Mouse (Mus musculus) kidney, postnatal 36 days (tissue): ENCODE data around the gene Fanci.

Source experiments
- DNase-seq, 2 experiments: peaks; one replicate each; pipeline ENCODE4 v3.0.0; 2021 to 2022; ENCODE audit warnings: mixed read lengths in 2 of 2

Fanci gene

DNA sequence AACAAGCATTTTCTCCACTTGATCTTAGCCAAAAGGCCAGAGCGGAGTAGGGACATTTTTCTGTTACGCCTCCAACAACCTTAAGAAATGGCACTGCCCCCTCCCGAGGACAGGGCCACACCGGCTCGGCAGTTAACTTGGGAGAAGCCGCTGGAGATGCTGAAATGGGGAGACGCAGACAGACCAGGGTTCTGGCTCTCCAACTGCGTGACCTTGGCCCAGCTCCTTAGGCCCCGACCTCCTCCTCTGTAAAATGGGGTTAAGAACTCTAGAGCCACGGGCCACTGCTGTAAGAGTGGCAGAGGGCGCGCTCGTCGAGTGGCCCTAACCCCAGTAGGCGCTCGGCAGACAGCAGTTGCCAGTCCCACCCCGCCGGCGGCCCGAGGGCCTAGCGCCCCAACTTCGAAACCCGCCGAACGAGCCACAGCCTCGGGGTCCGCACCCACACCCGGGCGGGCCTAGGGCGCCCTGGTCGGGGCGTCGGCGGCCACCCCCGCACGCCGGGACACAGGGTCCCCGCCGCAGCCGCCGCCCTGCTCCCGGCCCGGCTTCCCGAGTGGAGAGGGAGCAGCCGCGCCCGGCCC is 73.8 kb downstream of the Fanci start:
- peak; percentile 33 to 68 for DNase-seq

DNA sequence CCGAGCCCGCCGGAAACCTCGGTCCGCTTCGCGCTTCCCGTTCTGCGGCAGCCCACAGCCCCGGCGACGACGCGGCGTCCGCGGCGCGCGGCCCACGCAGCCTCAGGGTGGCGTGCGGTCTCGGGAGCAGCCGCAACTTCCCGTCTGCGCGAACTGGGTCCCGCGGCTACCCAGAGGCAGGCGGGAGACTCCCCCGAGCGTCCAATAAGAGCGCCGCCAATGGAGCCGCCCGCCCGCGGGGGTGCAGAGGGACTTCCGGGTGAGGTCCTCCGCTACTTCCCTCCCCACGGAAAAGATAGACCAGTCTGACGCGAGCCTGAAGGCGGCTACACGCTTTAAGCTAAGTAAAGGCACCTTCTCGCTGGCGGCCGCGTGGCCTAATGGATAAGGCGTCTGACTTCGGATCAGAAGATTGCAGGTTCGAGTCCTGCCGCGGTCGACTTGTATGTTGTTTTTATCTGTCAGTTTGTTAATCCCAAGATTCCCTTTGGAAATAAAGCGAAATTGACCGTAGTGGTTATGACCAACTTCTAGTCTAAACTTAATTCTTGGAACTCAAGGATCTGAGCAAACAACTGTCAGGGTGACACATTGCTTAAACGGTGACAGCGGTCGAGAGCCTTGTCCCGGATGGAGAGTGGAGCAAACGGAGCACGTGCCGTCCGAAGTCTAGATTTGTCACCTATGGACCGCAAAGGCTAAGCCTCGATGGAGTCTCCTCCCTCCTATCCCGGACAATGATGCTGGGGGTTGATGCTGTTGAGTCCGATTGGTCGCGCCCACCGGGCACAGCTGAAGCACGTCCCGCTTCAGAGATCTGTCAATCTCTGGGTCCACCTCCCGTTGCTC is 74.5 kb downstream of the Fanci start, which contains the start of gene Polg:
TSS of gene Polg (minus strand) at position 310 of the 849 bp plus-strand sequence.
- DNase-seq: peak; percentile 98 to 99

DNA sequence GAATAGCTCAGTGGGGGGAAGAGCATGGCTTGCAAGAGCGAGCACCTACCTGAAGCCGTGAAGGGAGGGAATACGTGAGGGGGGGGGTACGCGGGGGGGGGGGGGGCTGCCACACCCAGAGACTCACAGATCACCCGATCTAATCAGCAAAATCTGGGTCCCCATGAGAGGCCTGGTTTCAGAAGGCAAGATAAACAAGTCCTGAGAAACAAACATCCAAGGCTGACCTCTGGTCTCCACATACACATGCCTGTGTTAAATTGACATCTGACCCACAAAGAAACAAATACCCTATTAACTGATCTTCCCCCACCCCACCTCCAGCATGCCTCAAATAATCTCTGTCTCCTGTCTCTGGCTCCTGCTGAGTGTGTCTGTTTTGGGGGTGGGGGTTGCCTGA is 76.2 kb downstream of the Fanci start:
- no peak for DNase-seq

DNA sequence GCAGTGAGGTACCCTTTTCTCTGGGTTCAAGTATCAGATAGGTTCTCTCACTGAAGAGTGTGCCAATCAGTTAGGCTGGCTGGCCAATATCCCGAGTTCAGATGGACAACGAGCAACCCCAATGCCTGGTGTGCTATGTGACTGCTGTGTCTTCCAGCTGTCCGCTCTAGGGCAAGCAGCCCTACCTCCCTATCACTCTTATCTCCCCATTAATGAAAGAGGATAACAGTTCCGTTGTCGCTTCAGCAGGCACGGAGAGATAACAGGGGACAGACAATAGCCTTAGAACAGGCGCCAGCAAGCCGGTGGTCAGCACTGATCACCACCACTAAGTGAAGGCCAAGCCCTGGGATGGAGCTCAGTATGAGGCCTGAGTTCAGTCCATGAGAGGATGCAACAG is 77.3 kb downstream of the Fanci start:
- no peak for DNase-seq

DNA sequence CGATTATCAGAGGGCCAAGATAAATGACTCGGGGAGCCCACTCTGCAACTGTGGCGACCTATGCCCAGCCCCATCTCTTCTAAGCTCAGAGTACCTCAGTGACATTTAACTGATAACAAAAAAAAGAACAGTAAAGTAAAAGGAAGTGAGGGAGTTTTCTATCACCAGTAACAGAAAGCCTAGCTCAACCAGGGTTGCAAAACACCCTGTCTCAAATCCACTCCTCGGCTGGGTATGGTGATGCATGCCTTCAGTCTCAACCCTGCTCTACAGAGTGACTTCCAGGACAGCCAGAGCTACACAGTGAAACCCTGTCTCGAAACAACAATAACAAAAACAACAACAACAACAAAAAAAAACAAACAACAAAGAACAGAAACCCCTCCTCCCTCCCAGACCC is 78.0 kb downstream of the Fanci start:
- no peak for DNase-seq

DNA sequence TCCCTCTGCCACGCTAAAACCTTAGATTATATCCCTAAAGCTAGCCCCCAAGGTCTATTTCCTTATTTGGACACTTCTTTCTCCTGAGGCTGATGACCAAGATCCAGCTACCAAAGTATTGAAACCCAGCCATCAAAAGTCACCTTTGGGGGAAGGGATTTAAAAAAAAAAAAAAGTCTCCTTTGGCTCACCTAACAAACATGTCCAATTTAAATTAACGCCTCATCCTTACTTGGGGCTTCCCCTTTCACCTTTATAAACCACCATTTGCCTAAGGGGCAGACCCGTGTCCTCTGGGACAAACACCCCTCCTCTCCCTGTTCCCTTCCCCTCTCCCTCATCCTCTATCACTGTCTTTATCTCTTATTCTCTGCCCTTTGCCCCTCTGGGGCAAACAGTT is 79.0 kb downstream of the Fanci start:
- DNase-seq: no peak

DNA sequence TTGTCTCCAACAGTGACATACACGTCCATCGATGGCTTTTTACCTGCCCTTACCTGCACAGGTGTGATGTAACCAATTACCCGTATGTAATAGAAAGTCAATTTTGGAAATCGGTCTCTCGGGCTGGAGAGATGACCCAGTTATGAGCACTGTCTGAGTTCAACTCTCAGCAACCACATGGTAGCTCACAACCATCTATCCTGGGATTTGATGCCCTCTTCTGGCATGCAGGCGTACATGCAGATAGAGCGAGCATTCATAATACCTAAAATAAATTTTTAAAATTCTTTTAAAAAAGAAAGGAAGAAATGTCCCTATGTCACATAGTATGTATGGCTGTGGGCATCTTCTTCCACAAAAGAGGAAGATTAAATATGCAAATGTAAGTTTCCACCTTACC is 79.7 kb downstream of the Fanci start:
- no peak for DNase-seq

DNA sequence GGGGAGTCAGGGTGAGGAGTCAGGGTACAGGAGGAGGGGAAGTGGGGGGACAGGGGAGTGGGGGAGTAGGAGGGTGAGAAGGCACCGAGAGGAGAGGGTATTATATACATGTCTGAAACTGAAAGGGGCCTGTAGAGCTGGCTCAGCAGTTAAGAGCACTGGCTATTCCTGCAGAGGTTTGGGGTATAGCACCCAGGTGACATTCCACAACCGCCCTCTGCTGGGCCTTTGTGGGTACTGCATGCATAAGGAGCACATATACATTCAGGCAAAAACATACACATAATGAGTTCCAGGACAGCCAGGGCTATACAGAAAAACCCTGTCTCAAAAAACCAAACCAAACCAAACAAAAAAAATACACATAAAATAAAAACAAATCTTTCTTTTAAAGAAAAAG is 81.1 kb downstream of the Fanci start:
- DNase-seq: peak in 1 of 2 experiments; percentile 27

DNA sequence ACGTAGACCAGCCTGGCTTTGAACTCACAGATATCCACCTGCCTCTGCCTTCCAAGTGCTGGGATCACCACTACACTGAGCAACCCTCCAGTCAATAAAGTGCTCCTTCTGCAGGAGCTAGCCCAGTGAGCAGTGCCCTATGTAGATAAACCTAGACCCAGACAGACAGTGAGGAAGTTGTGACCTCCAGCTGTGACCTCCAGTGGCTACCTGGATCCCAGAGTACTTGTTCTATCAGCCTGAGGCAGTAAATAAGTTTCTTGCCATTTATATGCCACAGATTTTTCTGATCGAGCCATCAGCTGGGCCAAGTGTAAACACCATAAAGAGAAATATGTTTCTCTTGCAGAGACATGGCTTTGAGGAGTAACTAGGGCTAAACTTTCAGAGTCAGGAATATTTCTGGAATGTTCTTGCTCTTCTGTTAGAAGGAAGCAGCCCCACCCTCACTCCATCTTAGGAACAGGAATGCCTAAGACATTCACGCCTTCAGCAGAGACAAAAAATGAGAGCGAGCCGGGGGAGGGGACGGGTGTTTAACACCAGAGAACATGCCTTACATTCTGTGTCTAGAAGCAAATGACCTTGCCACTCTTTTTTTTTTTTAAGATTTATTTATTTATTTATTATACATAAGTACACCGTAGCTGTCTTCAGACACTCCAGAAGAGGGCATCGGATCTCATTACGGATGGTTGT is 81.9 kb downstream of the Fanci start:
- DNase-seq: no peak

DNA sequence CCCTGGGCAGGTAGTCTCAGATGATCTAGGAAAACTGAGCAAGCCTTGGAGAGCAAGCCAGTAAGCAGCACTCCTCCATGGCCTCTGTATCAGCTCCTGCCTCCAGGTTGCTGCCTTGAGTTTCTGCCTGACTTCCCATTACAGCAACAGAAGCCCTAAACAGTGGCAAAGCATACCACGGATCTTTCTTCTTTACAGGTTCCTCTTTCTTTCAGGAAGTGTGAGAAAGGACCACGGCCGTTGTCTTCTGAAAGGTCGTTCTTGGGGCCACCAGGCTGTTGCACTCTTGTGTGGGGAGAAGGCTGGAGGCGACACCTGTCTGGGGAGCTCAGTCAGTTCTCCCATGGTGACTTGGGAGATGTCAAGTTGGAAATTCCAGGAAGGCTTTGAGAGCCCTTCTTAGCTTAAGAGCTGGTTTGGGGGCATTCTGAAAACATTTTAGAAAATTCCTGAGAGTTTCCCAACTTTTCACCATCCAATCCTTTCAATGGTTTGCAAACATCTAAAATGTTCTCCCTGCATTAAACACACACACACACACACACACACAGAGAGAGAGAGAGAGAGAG is 83.2 kb downstream of the Fanci start:
- DNase-seq: no peak

DNA sequence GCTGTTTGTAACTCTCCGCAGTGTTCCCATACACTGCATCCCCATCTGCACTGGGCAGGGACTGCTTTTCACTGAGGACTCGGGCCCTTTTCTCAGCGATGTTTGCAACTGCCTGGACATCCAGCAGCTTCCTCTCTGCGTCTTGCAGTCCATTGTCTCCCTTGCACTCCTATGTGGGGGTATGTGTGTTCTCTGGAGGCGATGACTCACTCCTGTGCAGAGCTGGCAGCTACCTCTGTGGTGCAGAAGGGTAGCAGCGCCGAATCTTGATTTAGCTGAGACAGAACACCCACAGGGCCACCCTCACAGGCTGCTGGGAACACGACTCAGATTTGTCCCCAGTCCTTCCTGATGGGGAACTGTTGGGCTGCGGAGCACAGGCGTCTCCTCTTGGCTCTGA is 94.8 kb downstream of the Fanci start:
- DNase-seq: no peak

DNA sequence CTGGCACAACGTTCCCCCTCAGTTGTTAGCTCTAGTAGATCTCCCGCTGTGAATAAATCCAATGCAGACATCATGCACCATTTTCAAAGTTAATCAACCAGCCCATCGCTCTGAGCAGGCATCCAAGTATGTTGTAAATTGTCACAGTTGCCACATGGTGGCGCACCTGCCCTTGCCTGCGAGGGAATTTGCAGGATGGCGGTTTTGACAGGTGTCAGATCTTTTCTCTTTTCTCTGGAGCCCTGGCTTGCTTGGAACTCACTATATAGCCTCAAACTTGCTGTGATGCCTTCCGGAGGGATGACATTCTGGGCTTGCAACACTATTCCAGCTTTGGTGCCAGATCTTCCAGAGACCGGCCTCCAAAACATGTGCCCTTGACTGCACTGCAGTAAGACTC is 102.2 kb downstream of the Fanci start:
- DNase-seq: peak; percentile 18 to 78

DNA sequence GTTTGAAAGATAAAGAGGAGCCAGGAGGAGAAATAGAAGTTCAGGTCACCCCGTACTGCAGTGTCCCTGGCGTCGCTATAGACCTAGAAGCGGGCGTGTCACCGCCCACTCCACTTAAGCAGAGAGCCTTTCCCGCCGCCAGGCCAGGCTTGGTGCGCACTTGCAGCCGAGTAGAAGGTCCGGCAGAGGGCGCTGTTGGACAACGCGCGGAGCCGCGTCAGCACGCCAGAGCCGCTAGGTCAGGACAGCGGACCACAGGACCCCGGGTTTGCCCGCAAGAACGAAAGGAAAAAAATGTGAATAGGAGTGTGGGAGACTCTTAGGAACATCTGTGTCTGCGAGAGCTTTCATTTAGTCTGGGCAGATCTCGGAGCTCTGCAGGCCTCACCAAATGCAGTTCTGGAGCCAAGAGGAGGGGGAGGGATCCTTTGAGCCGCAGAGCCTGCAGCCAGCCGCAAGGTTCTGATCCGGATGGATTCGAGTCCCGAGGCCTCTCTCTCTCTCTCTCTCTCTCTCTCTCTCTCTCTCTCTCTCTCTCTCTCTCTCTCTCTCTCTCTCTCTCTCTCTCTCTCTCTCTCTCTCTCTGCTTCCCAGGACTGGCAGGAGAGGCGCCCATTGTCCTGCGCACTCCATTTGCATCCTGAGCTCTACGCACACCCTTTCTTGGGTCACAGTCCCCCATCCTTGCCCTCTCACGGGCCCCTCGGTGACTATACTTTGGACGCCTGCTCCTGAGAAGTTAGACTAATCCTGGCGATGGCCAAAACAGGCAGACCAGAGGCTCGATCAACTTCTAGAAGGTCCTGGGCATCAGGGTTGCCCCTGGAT is 104.5 kb downstream of the Fanci start:
- peak; percentile 78 to 94 for DNase-seq

DNA sequence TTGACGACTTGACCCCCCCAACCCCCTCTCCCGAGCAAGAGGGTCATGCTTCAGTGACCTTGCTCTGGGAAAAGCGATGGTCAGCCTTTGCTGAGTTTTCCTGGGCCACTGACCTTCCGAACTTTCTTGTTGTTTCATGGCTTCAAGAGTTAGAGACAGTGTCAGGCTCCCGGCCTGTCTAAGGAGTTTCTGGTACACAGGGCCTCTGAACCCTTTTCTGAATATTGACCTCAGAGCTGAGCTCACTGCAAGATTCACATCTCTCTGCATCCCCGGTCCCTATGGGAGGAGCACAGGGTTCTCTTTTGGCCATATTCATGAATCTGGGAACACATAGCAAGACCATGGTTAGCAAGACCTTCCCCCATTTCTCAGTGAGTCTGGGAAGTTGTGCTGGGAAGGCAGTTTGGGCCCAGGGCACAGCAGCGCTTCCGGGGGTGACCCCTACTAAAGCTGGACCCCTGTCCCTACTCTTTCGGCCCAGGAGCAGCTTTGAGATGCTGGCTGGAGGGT is 105.1 kb downstream of the Fanci start:
- no peak for DNase-seq

DNA sequence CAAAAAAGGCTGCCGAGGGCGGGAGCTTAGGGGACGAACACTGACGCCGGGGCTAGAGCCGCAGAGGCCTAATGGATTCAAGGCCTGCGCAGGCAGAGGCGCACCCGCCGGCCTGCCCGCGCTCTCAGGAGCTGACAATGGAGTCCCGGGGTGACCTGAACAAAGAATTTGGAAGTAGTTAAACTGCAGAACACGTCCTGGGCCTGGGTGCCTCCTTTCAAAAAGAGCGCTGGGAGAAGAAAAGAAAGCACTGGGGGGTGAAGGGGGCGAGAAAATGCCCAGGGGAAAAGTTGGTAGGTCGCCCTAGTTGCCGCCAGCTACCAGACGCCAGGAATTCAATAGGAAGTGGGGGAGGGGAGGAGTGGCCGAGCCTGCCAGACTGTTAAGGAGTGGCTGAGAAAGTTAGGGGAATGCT is 106.0 kb downstream of the Fanci start:
- DNase-seq: no peak

DNA sequence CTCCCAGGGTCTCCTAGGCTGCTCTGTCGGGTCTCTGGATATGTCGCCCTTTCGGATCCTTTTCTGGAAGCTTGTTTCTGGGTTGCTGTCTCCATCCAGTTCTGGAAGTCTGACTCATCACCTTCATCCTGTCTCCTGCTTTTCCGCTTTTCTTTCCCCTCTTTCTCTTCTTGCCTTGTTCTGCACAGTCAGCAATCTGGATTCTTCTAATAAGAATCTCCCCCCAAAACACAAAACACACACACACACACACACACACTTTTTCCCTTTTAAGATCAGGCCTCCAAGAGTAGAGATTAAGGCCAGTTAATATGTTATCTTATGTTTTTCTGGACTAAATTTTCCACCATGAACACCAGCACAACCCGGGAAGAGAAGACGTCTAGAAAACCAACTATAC is 106.6 kb downstream of the Fanci start:
- no peak for DNase-seq

DNA sequence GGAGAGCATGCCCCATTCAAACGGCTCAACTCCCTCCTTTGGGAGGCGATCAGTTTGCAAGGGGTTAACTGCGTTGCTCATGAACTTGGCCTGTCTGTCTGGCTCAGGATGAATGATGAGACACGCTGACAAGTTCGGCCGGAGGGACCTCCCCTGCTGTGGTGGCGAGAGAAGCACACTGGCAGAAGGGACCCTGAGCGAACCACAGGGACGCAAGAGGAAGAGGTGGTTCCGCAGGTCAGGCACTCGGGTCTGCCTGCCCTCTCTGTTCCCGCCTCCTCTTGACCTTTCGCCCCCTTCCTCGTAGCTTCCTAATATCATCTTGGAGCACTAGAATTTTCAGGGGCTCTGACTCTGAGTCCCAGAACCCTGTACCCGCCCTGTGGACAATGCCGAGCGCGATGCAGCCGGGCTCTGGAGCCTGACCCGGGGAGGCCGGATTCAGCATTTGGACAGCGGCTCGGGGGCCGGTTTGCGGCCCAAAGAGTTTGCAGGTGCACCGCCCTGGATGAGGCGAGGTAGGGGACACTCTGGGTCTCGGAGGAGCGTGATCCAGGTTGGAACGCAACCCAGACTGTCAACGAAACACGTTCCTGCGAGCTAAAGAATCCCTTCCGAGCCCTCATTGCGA is 107.4 kb downstream of the Fanci start:
- DNase-seq: peak; percentile 26 to 78
